Mouse (Mus musculus) E14TG2a.4 (cell line): ENCODE data around the gene Cflar.
"Not testable (repeated sequence)": the region's sequence is repeated elsewhere in the genome, so short reads cannot be mapped to it uniquely, and the experiment has no call there.

Source experiments
- H3K27me3 ChIP-seq: 2 replicates; pipeline ENCODE4 v1.6.1; 2014; ENCODE audit warnings: low read length, control low read depth; ENCODE audit not compliant: insufficient read depth
- H3K36me3 ChIP-seq: 2 replicates; pipeline ENCODE4 v1.6.1; 2014; ENCODE audit warnings: low read length, control low read depth; ENCODE audit not compliant: insufficient read depth
- H3K4me1 ChIP-seq: replicated peaks from 2 replicates; pipeline ENCODE4 v1.6.1; 2014; ENCODE audit warnings: low read depth, low read length, control low read depth
- H3K4me3 ChIP-seq: replicated peaks from 2 replicates; pipeline ENCODE4 v1.5.1; 2014; ENCODE audit warnings: mild to moderate bottlenecking, low read length
- H3K9me3 ChIP-seq: 2 replicates; pipeline ENCODE4 v1.6.1; 2014; ENCODE audit warnings: low read length, control low read depth
- CTCF ChIP-seq: conservative IDR thresholded peaks from 2 replicates; pipeline ENCODE4 v1.5.1; 2014; ENCODE audit warnings: low read length
- NANOG ChIP-seq: IDR thresholded peaks from 2 replicates; pipeline ENCODE4 v1.6.1; 2014; ENCODE audit warnings: borderline replicate concordance, low read length, mixed read lengths
- POU5F1 ChIP-seq: IDR thresholded peaks from 2 replicates; pipeline ENCODE4 v1.6.1; 2014; ENCODE audit warnings: low read length, borderline replicate concordance

Gene Cflar

DNA sequence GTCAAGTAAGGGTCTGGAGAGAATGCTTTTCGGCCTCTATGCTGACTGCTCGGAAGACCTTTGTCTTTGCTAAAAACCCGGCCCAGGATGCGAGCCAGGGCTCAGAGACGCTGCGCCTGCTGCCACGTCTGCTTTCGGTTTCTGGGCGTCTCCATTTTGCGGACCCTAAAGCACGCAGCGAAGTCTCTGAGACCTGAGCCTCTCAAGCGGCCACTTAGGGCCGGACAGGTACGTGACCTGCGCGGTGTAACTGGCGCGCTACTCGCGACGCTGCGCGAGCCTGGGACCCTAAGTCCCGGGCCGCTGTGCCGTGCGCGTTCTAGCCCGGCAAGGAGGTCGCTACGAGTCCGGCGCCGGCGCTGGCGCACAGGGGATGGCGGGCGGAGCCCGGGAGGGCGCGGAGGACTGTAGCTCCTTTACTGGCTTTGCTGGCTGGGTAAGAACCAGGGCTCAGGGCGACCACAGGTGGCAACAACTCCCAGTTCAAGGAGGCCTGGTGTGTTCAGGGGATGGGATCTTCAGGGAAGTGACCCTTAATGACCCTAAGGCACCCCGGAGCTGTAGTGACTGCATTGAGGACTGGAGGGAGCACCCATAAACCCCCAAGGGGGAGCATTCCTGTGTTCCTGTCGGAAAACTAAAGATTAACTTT, at the start of gene Cflar:
Gene Cflar, plus strand, starts transcription at position 144 of the 652 bp plus-strand sequence.
- H3K9me3 ChIP-seq: peaks cover 21% of the 10 kb centered on the region
- no peaks in the 10 kb centered on the region for H3K27me3 ChIP-seq
- TF ChIP-seq CTCF (no peak), POU5F1 (no peak), NANOG (no peak)
- peak within 1 kb of the TSS; percentile 80 for H3K4me3 ChIP-seq
- peaks cover 26% of the 10 kb centered on the region for H3K4me1 ChIP-seq
- peaks cover 17% of the 10 kb centered on the region for H3K36me3 ChIP-seq

GRCm38 (mm10) chr1:58662671-58663070, 48.6 kb upstream of the Cflar start:
- H3K36me3 ChIP-seq, H3K4me1 ChIP-seq, H3K27me3 ChIP-seq, H3K9me3 ChIP-seq, H3K4me3 ChIP-seq: not testable (repeated sequence)

DNA sequence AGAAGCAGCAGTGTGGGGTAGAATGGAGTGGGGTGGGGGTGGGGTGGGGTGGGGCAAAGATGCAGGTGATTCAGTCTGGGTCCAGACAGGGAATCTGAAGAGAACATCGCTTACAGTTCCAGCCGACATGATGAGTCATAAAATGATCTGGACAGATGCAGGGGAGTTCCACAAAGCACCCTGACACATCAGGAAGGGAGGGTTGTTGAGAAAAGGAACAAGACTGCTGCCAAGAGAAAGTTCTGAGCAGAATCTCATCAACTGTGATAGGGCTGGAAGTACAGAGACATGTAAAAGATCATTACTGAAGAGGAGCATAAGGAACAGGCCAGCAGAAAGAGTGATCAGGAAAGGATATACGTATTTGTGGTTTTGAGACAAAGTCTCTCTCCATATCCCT, 47.9 kb upstream of the Cflar start:
- H3K36me3 ChIP-seq, H3K27me3 ChIP-seq, H3K4me3 ChIP-seq, H3K4me1 ChIP-seq, H3K9me3 ChIP-seq: not testable (repeated sequence)

GRCm38 (mm10) chr1:58668191-58668590, 43.1 kb upstream of the Cflar start:
- Histone ChIP-seq H3K9me3 (no peaks in the 10 kb centered on the region), H3K4me3 (no peak overlapping the region), H3K4me1 (0 out of 2 replicates have a peak, but pooled peaks cover 4% of the 10 kb centered on the region), H3K27me3 (no peaks in the 10 kb centered on the region), H3K36me3 (no peaks in the 10 kb centered on the region)
- TF ChIP-seq POU5F1: no peak
- TF ChIP-seq NANOG: no peak
- no peak for TF ChIP-seq CTCF

DNA sequence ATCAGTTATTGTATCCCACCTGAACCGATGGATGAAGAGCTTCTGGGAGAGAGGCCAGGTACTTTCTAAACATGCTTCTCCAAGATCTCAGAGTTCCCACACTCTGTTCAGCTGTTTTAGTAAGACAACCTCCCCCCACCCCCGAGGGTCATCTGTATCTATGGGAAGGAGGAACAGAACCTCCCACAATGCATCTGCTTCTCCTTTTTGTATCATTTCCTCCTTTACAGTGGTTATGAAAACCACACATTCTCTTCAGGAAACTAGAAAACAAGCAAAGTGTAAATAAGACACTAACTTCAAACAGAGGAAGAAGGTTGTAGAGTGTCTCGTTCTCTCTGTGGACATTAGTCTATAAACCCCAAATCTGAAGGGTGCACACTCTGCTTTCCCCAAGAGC, 41.7 kb upstream of the Cflar start:
- H3K4me1 ChIP-seq, H3K9me3 ChIP-seq, H3K36me3 ChIP-seq, H3K27me3 ChIP-seq, H3K4me3 ChIP-seq: not testable (repeated sequence)

DNA sequence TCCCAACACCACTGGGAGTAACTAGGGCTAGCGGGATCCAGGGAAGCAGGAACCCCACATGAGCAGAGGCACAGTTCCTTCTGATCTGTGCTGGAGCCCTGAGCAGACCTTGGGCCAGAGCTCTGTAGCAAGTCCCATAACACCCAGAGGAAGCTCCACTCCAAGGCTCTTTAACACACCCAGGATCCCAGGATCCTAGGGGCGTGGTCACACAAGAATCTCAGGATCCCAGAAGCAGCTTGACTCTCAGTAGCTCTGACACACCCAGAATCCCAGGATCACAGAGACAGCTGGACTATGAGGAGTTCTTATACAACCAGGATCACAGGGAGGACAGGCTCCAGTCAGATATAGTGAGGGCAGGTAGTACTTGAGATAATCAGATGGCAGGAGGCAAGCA, 39.2 kb upstream of the Cflar start:
- no peaks in the 10 kb centered on the region for H3K27me3 ChIP-seq
- H3K4me1 ChIP-seq: 0 out of 2 replicates have a peak, but pooled peaks cover 4% of the 10 kb centered on the region
- TF ChIP-seq POU5F1: no peak
- TF ChIP-seq NANOG: no peak
- TF ChIP-seq CTCF: no peak
- H3K4me3 ChIP-seq: no peak overlapping the region
- peaks cover 9% of the 10 kb centered on the region; the same call in 1 of the 2 replicates for H3K9me3 ChIP-seq
- no peaks in the 10 kb centered on the region for H3K36me3 ChIP-seq

DNA sequence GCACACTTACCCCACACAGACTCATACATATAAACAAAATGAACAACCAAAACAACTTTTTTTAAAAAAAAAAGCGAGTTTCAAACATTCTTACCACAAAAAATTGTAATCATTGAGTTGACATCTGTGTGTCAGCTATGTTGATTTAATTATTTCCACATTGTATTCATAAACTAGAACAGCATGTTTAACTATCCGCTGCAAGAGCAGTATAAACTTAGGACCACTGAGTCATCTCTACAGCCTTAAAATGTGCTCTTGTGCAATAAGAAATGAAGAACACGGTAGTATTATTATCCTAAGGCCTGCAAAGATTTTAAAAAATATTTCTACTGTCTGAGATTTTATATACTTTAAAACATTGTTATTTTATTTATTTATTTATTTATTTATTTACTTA, 36.3 kb upstream of the Cflar start:
- Histone ChIP-seq H3K27me3 (no peaks in the 10 kb centered on the region), H3K4me3 (no peak overlapping the region), H3K36me3 (no peaks in the 10 kb centered on the region), H3K9me3 (peaks cover 19% of the 10 kb centered on the region), H3K4me1 (0 out of 2 replicates have a peak, but pooled peaks cover 4% of the 10 kb centered on the region)
- no peak for TF ChIP-seq POU5F1
- TF ChIP-seq NANOG: no peak
- no peak for TF ChIP-seq CTCF

- no peak overlapping the region for H3K4me3 ChIP-seq
- no peak for TF ChIP-seq POU5F1
- peak; percentile 9; the same call in 1 of the 2 replicates for TF ChIP-seq CTCF
- TF ChIP-seq NANOG: no peak
- H3K36me3 ChIP-seq: no peaks in the 10 kb centered on the region
- no peaks in the 10 kb centered on the region for H3K27me3 ChIP-seq
- no peaks in the 10 kb centered on the region for H3K4me1 ChIP-seq
- peaks cover 19% of the 10 kb centered on the region for H3K9me3 ChIP-seq
These were observed 33.7 kb upstream of the Cflar start for GRCm38 (mm10) chr1:58677575-58677974.

GRCm38 (mm10) chr1:58678412-58678811, 32.9 kb upstream of the Cflar start:
- peaks cover 19% of the 10 kb centered on the region for H3K9me3 ChIP-seq
- H3K36me3 ChIP-seq, H3K27me3 ChIP-seq, H3K4me3 ChIP-seq, H3K4me1 ChIP-seq: not testable (repeated sequence)

GRCm38 (mm10) chr1:58689426-58689825, 21.9 kb upstream of the Cflar start:
- no peak; the same call in 1 of the 2 replicates for TF ChIP-seq NANOG
- TF ChIP-seq POU5F1: no peak
- no peak for TF ChIP-seq CTCF
- peaks cover 64% of the 10 kb centered on the region for H3K9me3 ChIP-seq
- no peak overlapping the region for H3K4me3 ChIP-seq
- H3K27me3 ChIP-seq: no peaks in the 10 kb centered on the region
- no peaks in the 10 kb centered on the region for H3K36me3 ChIP-seq
- peaks cover 4% of the 10 kb centered on the region; the same call in 1 of the 2 replicates for H3K4me1 ChIP-seq
